Mouse (Mus musculus): ENCODE measurements around the gene Gm11492. TPM values are rescaled to one million over a fixed set of nuclear protein-coding genes. Genes with fewer than 3 reads are reported as not detected.

The Gm11492 gene
- polyA plus RNA-seq, 1 experiment from 2014 or later: not detected

DNA sequence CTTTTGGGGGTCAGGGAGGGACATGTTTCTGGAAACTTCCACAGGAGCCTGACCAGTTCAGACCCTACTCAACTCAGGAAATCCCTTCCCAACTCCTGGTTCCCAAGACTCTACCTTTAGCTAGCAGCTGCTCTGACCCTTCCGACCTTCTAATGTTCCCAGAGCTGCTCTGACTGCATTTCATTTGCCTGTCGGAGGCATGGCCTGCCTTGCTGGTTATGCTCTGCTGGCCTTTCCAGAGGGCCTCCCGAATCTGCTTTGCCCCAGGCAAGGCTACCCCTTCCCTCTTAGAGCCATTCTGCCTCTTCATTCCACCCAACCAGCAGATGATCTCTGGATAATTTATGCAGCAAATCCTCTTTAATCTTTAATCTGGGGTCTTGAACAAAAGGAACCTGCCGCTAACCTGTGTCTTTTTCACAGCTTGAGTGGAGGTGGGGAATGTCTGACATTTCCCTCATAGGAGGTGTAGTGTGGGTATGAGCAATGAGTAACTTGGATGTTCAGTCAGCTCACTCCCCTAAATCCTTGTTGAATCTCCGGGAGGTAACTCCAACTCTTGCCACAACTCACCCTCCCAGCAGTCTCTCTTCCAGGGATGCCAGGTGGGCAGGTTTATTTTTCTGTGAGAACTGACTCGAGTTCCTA is 11.3 kb downstream of the Gm11492 start:
- H3K9ac ChIP-seq (ENCODE audit: low read depth, low read length): 0 out of 2 replicates have a peak overlapping the region, but pooled peaks have one; percentile 46
- no peaks in the 10 kb centered on the region; the same call in 1 of the 2 replicates for H3K4me1 ChIP-seq (replicated peaks; ENCODE audit: control insufficient read depth, insufficient read depth, low read length)
- 33% methylated on average over 6 of the region's 6 CpGs for WGBS
- no peaks in the 10 kb centered on the region for H3K9me3 ChIP-seq (ENCODE audit: control insufficient read depth)
- peak overlapping the region; percentile 84 for H3K4me2 ChIP-seq (replicated peaks; ENCODE audit: low read depth)
- ATAC-seq: no peak
- no peak for TF ChIP-seq CTCF (IDR thresholded peaks at IDR 0.05; ENCODE audit: low read depth)
- no peaks in the 10 kb centered on the region for H3K36me3 ChIP-seq (ENCODE audit: control insufficient read depth, insufficient read depth)
- H3K27ac ChIP-seq (ENCODE audit: low read depth, low read length): no peak overlapping the region; the same call in 1 of the 2 replicates
- H3K4me3 ChIP-seq (ENCODE audit: low read depth, low read length): peak overlapping the region; percentile 47
- no peaks in the 10 kb centered on the region for H3K27me3 ChIP-seq (replicated peaks; ENCODE audit: control insufficient read depth, insufficient read depth, low read length)

- H3K9me3 ChIP-seq (ENCODE audit: control insufficient read depth): no peaks in the 10 kb centered on the region
- WGBS: 1% methylated on average over 40 of the region's 40 CpGs
- no peak for TF ChIP-seq CTCF (IDR thresholded peaks at IDR 0.05; ENCODE audit: low read depth)
- H3K9ac ChIP-seq (ENCODE audit: low read depth, low read length): peak overlapping the region; percentile 46
- ATAC-seq: peak; percentile 75
- peak overlapping the region; percentile 84 for H3K4me2 ChIP-seq (replicated peaks; ENCODE audit: low read depth)
- H3K36me3 ChIP-seq (ENCODE audit: control insufficient read depth, insufficient read depth): no peaks in the 10 kb centered on the region
- no peaks in the 10 kb centered on the region; the same call in 1 of the 2 replicates for H3K4me1 ChIP-seq (replicated peaks; ENCODE audit: control insufficient read depth, insufficient read depth, low read length)
- peak overlapping the region; percentile 47 for H3K4me3 ChIP-seq (ENCODE audit: low read depth, low read length)
- H3K27me3 ChIP-seq (replicated peaks; ENCODE audit: control insufficient read depth, insufficient read depth, low read length): no peaks in the 10 kb centered on the region
- H3K27ac ChIP-seq (ENCODE audit: low read depth, low read length): peak overlapping the region; percentile 22; the same call in 1 of the 2 replicates
Measured at GRCm38 (mm10) chr11:87578249-87578962, 12.0 kb downstream of the Gm11492 start.

- peak overlapping the region; percentile 46; the same call in 1 of the 2 replicates for H3K9ac ChIP-seq (ENCODE audit: low read depth, low read length)
- no peaks in the 10 kb centered on the region for H3K36me3 ChIP-seq (ENCODE audit: control insufficient read depth, insufficient read depth)
- 24% methylated on average over 10 of the region's 10 CpGs for WGBS
- H3K4me1 ChIP-seq (replicated peaks; ENCODE audit: control insufficient read depth, insufficient read depth, low read length): no peaks in the 10 kb centered on the region; the same call in 1 of the 2 replicates
- H3K4me3 ChIP-seq (ENCODE audit: low read depth, low read length): peak overlapping the region; percentile 47
- H3K9me3 ChIP-seq (ENCODE audit: control insufficient read depth): no peaks in the 10 kb centered on the region
- no peak for TF ChIP-seq CTCF (IDR thresholded peaks at IDR 0.05; ENCODE audit: low read depth)
- H3K27ac ChIP-seq (ENCODE audit: low read depth, low read length): no peak overlapping the region
- no peak for ATAC-seq
- peak overlapping the region; percentile 84 for H3K4me2 ChIP-seq (replicated peaks; ENCODE audit: low read depth)
- no peaks in the 10 kb centered on the region for H3K27me3 ChIP-seq (replicated peaks; ENCODE audit: control insufficient read depth, insufficient read depth, low read length)
Measured at GRCm38 (mm10) chr11:87578963-87579601, 12.6 kb downstream of the Gm11492 start.

DNA sequence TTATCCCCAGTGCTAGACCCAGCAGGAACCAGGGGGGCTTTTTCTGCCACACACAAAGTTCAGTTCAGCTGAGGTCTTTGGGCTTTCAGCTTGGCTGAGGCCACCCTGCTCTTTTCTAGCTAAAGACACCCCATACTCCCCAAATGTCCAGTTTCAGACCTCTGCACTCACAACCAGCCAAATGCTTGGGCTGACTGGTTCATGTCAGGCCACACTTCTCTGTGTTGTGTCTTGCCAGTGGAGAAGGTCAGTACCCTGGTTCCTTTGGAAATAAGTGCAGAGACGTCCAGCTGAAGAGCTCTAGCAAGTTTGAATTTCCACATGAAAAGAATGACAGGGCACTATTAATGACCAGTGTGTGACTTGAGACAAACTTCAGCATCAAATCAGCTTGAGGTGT is 13.3 kb downstream of the Gm11492 start:
- no peaks in the 10 kb centered on the region for H3K27me3 ChIP-seq (replicated peaks; ENCODE audit: control insufficient read depth, insufficient read depth, low read length)
- no peaks in the 10 kb centered on the region for H3K9me3 ChIP-seq (ENCODE audit: control insufficient read depth)
- H3K4me2 ChIP-seq (replicated peaks; ENCODE audit: low read depth): peak overlapping the region; percentile 84
- H3K27ac ChIP-seq (ENCODE audit: low read depth, low read length): no peak overlapping the region
- H3K4me3 ChIP-seq (ENCODE audit: low read depth, low read length): no peak overlapping the region
- no peaks in the 10 kb centered on the region for H3K36me3 ChIP-seq (ENCODE audit: control insufficient read depth, insufficient read depth)
- no peak for ATAC-seq
- no peak overlapping the region for H3K9ac ChIP-seq (ENCODE audit: low read depth, low read length)
- 64% methylated on average over 1 of the region's 1 CpGs for WGBS
- TF ChIP-seq CTCF (IDR thresholded peaks at IDR 0.05; ENCODE audit: low read depth): no peak
- H3K4me1 ChIP-seq (replicated peaks; ENCODE audit: control insufficient read depth, insufficient read depth, low read length): no peaks in the 10 kb centered on the region; the same call in 1 of the 2 replicates

GRCm38 (mm10) chr11:87580543-87581085 is 14.2 kb downstream of the Gm11492 start:
- H3K9me3 ChIP-seq (ENCODE audit: control insufficient read depth): no peaks in the 10 kb centered on the region
- H3K9ac ChIP-seq (ENCODE audit: low read depth, low read length): no peak overlapping the region
- no peaks in the 10 kb centered on the region for H3K27me3 ChIP-seq (replicated peaks; ENCODE audit: control insufficient read depth, insufficient read depth, low read length)
- no peak overlapping the region for H3K27ac ChIP-seq (ENCODE audit: low read depth, low read length)
- H3K4me3 ChIP-seq (ENCODE audit: low read depth, low read length): no peak overlapping the region
- TF ChIP-seq CTCF (IDR thresholded peaks at IDR 0.05; ENCODE audit: low read depth): no peak
- ATAC-seq: no peak
- no peaks in the 10 kb centered on the region; the same call in 1 of the 2 replicates for H3K4me1 ChIP-seq (replicated peaks; ENCODE audit: control insufficient read depth, insufficient read depth, low read length)
- 58% methylated on average over 9 of the region's 10 CpGs for WGBS
- H3K4me2 ChIP-seq (replicated peaks; ENCODE audit: low read depth): no peak overlapping the region; the same call in 1 of the 2 replicates
- H3K36me3 ChIP-seq (ENCODE audit: control insufficient read depth, insufficient read depth): no peaks in the 10 kb centered on the region

Data from intestine, postnatal 0 days (tissue).